Comparison of ENCODE assay signal across 18 mouse cellular contexts in genomic region chr3:27673660-27674059, GRCm38 (mm10). TPM values are rescaled to one million over a fixed set of nuclear protein-coding genes. Genes with fewer than 3 reads are reported as not detected.
DNase-seq lines count a peak whose midpoint lies in the region; ATAC-seq lines count a peak whose summit lies in the region.
"Had no signal": no experiment of that assay in that cellular context is flagged by ENCODE, and none has a peak within 500 bp of the region (broad histone marks: within the 10 kb centered on the region; RNA-seq: fewer than 3 reads in every experiment).

No protein-coding gene starts in this region.

- H3K4me2 ChIP-seq in heart, embryonic 13.5 days = no peak overlapping the region
- H3K4me2 ChIP-seq in midbrain, embryonic 14.5 days (ENCODE audit: low read length) = no peak overlapping the region
- no peak overlapping the region for H3K4me2 ChIP-seq in midbrain, embryonic 11.5 days
- H3K4me2 ChIP-seq: embryonic facial prominence, embryonic 15.5 days; forebrain, embryonic 12.5 days; hindbrain, embryonic 14.5 days; liver, embryonic 11.5 days; neural tube, embryonic 12.5 days had no signal

- no peak for ATAC-seq in heart, embryonic 13.5 days (ENCODE audit: extremely low read depth, insufficient number of reproducible peaks, low FRiP score, low TSS enrichment)
- ATAC-seq in midbrain, embryonic 14.5 days (ENCODE audit: low FRiP score, low TSS enrichment) = no peak
- ATAC-seq in midbrain, embryonic 11.5 days (ENCODE audit: low FRiP score) = no peak

- H3K9me3 ChIP-seq in heart, embryonic 13.5 days = no peaks in the 10 kb centered on the region
- no peaks in the 10 kb centered on the region for H3K9me3 ChIP-seq in midbrain, embryonic 14.5 days (ENCODE audit: control insufficient read depth, low read length)
- no peaks in the 10 kb centered on the region for H3K9me3 ChIP-seq in midbrain, embryonic 11.5 days (ENCODE audit: control insufficient read depth, low read length)
- H3K9me3 ChIP-seq: embryonic facial prominence, embryonic 15.5 days; forebrain, embryonic 12.5 days; G1E; heart, embryonic 10.5 days; neural tube, embryonic 12.5 days had no signal

- H3K27me3 ChIP-seq in heart, embryonic 13.5 days (replicated peaks) = no peaks in the 10 kb centered on the region
- H3K27me3 ChIP-seq in midbrain, embryonic 14.5 days (ENCODE audit: control insufficient read depth, insufficient read depth, low read length) = no peaks in the 10 kb centered on the region
- no peaks in the 10 kb centered on the region for H3K27me3 ChIP-seq in midbrain, embryonic 11.5 days (ENCODE audit: control insufficient read depth, insufficient read depth, low read length)
- H3K27me3 ChIP-seq: embryonic facial prominence, embryonic 15.5 days; forebrain, embryonic 12.5 days; neural tube, embryonic 12.5 days had no signal

- H3K4me3 ChIP-seq in heart, embryonic 13.5 days = no peak overlapping the region
- no peak overlapping the region for H3K4me3 ChIP-seq in midbrain, embryonic 14.5 days (replicated peaks; ENCODE audit: low read depth, low read length)
- no peak overlapping the region for H3K4me3 ChIP-seq in midbrain, embryonic 11.5 days (ENCODE audit: low read depth, low read length)
- H3K4me3 ChIP-seq: embryonic facial prominence, embryonic 15.5 days; forebrain, embryonic 12.5 days; heart, embryonic 10.5 days; neural tube, embryonic 12.5 days had no signal

- DNase-seq in heart, adult 18-20 months = no peak
- peak; percentile 69 to 70 for DNase-seq in kidney, postnatal 25 days
- no peak for DNase-seq in kidney, adult 9 months
- DNase-seq in midbrain, embryonic 14.5 days = peak; percentile 39
- DNase-seq in midbrain, embryonic 11.5 days (ENCODE audit: low spot score, missing footprints) = no peak
- no peak for DNase-seq in embryo, embryonic 10 days (ENCODE audit: low spot score)
- DNase-seq: cerebellum, adult 18-20 months; kidney, postnatal 14 days; right cerebral cortex, postnatal 25 days; thymus, adult 2 months had no signal

- H3K4me1 ChIP-seq in heart, embryonic 13.5 days = peaks cover 87% of the 10 kb centered on the region
- no peaks in the 10 kb centered on the region for H3K4me1 ChIP-seq in midbrain, embryonic 14.5 days (ENCODE audit: control insufficient read depth, insufficient read depth, low read length)
- no peaks in the 10 kb centered on the region; the same call in 1 of the 2 replicates for H3K4me1 ChIP-seq in midbrain, embryonic 11.5 days (ENCODE audit: control insufficient read depth, insufficient read depth, low read length)

- peaks cover 10% of the 10 kb centered on the region; the same call in 1 of the 2 replicates for H3K36me3 ChIP-seq in heart, embryonic 13.5 days
- H3K36me3 ChIP-seq in midbrain, embryonic 14.5 days (ENCODE audit: control insufficient read depth, insufficient read depth, low read length) = no peaks in the 10 kb centered on the region
- no peaks in the 10 kb centered on the region for H3K36me3 ChIP-seq in midbrain, embryonic 11.5 days (ENCODE audit: control insufficient read depth, insufficient read depth, low read length)
- H3K36me3 ChIP-seq: embryonic facial prominence, embryonic 15.5 days; forebrain, embryonic 12.5 days; G1E; neural tube, embryonic 12.5 days had no signal

- WGBS in heart, embryonic 13.5 days = 38% methylated on average over 7 of the region's 7 CpGs
- WGBS in midbrain, embryonic 14.5 days = 81% methylated on average over 7 of the region's 7 CpGs
- 87% methylated on average over 7 of the region's 7 CpGs for whole genome bisulfite sequencing in midbrain, embryonic 11.5 days

- H3K27ac ChIP-seq in heart, embryonic 13.5 days (replicated peaks) = peak overlapping the region; percentile 90
- no peak overlapping the region for H3K27ac ChIP-seq in midbrain, embryonic 14.5 days (replicated peaks; ENCODE audit: low read depth, low read length)
- H3K27ac ChIP-seq in midbrain, embryonic 11.5 days (ENCODE audit: low read depth, low read length) = no peak overlapping the region
- H3K27ac ChIP-seq: embryonic facial prominence, embryonic 15.5 days; forebrain, embryonic 12.5 days; heart, embryonic 10.5 days; hindbrain, embryonic 14.5 days; neural tube, embryonic 12.5 days had no signal

- 0 out of 2 replicates have a peak overlapping the region, but pooled peaks have one; percentile 33 for H3K9ac ChIP-seq in heart, embryonic 13.5 days
- no peak overlapping the region for H3K9ac ChIP-seq in midbrain, embryonic 14.5 days (replicated peaks; ENCODE audit: low read length)
- no peak overlapping the region for H3K9ac ChIP-seq in midbrain, embryonic 11.5 days (ENCODE audit: low read length)
- H3K9ac ChIP-seq: embryonic facial prominence, embryonic 15.5 days; forebrain, embryonic 12.5 days; hindbrain, embryonic 14.5 days; neural tube, embryonic 12.5 days had no signal

RNA-seq across cellular contexts. Expression of gene Fndc3b, which starts 37.4 kb away (rescaled TPM):
- 22.3 and 24.0 TPM in 2 replicates for polyA plus RNA-seq in heart, embryonic 13.5 days (2015; fragmentation: Nextera tagmentation; extraction: Ambion mirVana)
- total RNA-seq in heart, adult 18-20 months (2021) = 10 to 100 TPM; 49.0 to 50.5 TPM
- polyA plus RNA-seq in midbrain, embryonic 14.5 days (2014; fragmentation: Nextera tagmentation; extraction: Ambion mirVana) = 6.7 and 8.1 TPM in 2 replicates
- 10.0 and 10.1 TPM in 2 replicates for polyA plus RNA-seq in midbrain, embryonic 11.5 days (2014; fragmentation: Nextera tagmentation; extraction: Ambion mirVana)
- polyA plus RNA-seq: G1E had no signal

Comparison
In these comparisons a context has a peak if more than half of its experiments do, and no peak if none do; other contexts are left out.
1. DNase-seq: peak in kidney, postnatal 25 days (2 of 2) and midbrain, embryonic 14.5 days (single experiment); none in heart, adult 18-20 months (0 of 2), kidney, adult 9 months (single experiment), midbrain, embryonic 11.5 days (single experiment) and embryo, embryonic 10 days (single experiment).